Mouse (Mus musculus) ovary, adult 2 months (tissue): ENCODE measurements around the gene Cenpo. TPM values are rescaled to one million over a fixed set of nuclear protein-coding genes. Genes with fewer than 3 reads are reported as not detected.

Experiments used
- polyA plus RNA-seq: library from polyadenylated mRNA; depleted of rRNA; stranded (reverse); fragments of >200 nt; gene quantifications from 2 replicates; pipeline ENCODE4 v1.2.3, GENCODE M21; 2012; rRNA removed

Gene Cenpo
- 16.5 and 21.4 TPM in 2 replicates for polyA plus RNA-seq

GRCm38 (mm10) chr12:4233572-4234508 lies at the start of gene Cenpo, which contains the start of gene Ptrhd1:
Gene Cenpo (minus strand): TSS chr12:4234294.
Gene Ptrhd1 (plus strand): TSS chr12:4234027.

Other genes starting within 250 kb of the Cenpo start
- gene Efr3b, start 195.4 kb downstream of the Cenpo start, polyA plus RNA-seq, result 18.2 and 22.3 TPM in 2 replicates
- gene Dnajc27, start 151.7 kb downstream of the Cenpo start, polyA plus RNA-seq, result 9.3 and 10.6 TPM in 2 replicates
- 21.7 and 24.3 TPM in 2 replicates for gene Adcy3, start 101.2 kb downstream of the Cenpo start, polyA plus RNA-seq
- 6.7 and 6.8 TPM in 2 replicates for gene Ptrhd1, start 267 bp downstream of the Cenpo start, polyA plus RNA-seq
- gene Ncoa1, start 242.9 kb upstream of the Cenpo start, polyA plus RNA-seq, result 30.8 and 37.5 TPM in 2 replicates